Mouse (Mus musculus): Measurements from ENCODE around the gene Rasal2. TPM values are rescaled to one million over a fixed set of nuclear protein-coding genes. Genes with fewer than 3 reads are reported as not detected.
A peak's percentile ranks its signal among the peaks of the same experiment; 100 is the strongest.

Gene Rasal2
- total RNA-seq, 2 experiments from 2014 or later: 45.4 to 48.3 TPM

- no peak for DNase-seq (ENCODE audit: low spot score in 2 of 2)
Observed at GRCm38 (mm10) chr1:157143326-157143932, 269.0 kb downstream of the Rasal2 start.

- DNase-seq (ENCODE audit: low spot score in 2 of 2): no peak
Observed at GRCm38 (mm10) chr1:157141014-157141413, 271.4 kb downstream of the Rasal2 start.

- no peak for DNase-seq (ENCODE audit: low spot score in 2 of 2)
Observed at GRCm38 (mm10) chr1:157137854-157138241, 274.5 kb downstream of the Rasal2 start.

GRCm38 (mm10) chr1:157137132-157137853 is 275.1 kb downstream of the Rasal2 start:
- DNase-seq (ENCODE audit: low spot score in 2 of 2): peak in 1 of 2 experiments; percentile 35

GRCm38 (mm10) chr1:157128219-157128618 is 284.2 kb downstream of the Rasal2 start:
- no peak for DNase-seq (ENCODE audit: low spot score in 2 of 2)

GRCm38 (mm10) chr1:157123836-157124235 is 288.6 kb downstream of the Rasal2 start:
- no peak for DNase-seq (ENCODE audit: low spot score in 2 of 2)

GRCm38 (mm10) chr1:157119168-157119567 is 293.2 kb downstream of the Rasal2 start:
- no peak for DNase-seq (ENCODE audit: low spot score in 2 of 2)

GRCm38 (mm10) chr1:157117440-157117839 is 295.0 kb downstream of the Rasal2 start:
- no peak for DNase-seq (ENCODE audit: low spot score in 2 of 2)

GRCm38 (mm10) chr1:157114492-157114891 is 297.9 kb downstream of the Rasal2 start:
- DNase-seq (ENCODE audit: low spot score in 2 of 2): no peak

- DNase-seq (ENCODE audit: low spot score in 2 of 2): no peak
Observed at GRCm38 (mm10) chr1:157110287-157110835, 302.0 kb downstream of the Rasal2 start.

- no peak for DNase-seq (ENCODE audit: low spot score in 2 of 2)
Observed at GRCm38 (mm10) chr1:157108580-157108979, 303.8 kb downstream of the Rasal2 start, which contains the start of gene Tex35. Tex35 (minus strand) TSS chr1:157108680.

GRCm38 (mm10) chr1:157101122-157101865 is 311.1 kb downstream of the Rasal2 start:
- DNase-seq (ENCODE audit: low spot score in 2 of 2): peak; percentile 27 to 36

GRCm38 (mm10) chr1:157095534-157095933 is 316.9 kb downstream of the Rasal2 start:
- DNase-seq (ENCODE audit: low spot score in 2 of 2): no peak

GRCm38 (mm10) chr1:157092622-157093021 is 319.8 kb downstream of the Rasal2 start:
- DNase-seq (ENCODE audit: low spot score in 2 of 2): no peak

- no peak for DNase-seq (ENCODE audit: low spot score in 2 of 2)
Observed at GRCm38 (mm10) chr1:157092140-157092539, 320.3 kb downstream of the Rasal2 start.

GRCm38 (mm10) chr1:157090835-157091234 is 321.6 kb downstream of the Rasal2 start:
- DNase-seq (ENCODE audit: low spot score in 2 of 2): no peak

GRCm38 (mm10) chr1:157086097-157086994 is 326.0 kb downstream of the Rasal2 start:
- peak; percentile 78 to 83 for DNase-seq (ENCODE audit: low spot score in 2 of 2)
